Mouse (Mus musculus) CH12.LX (cell line): ENCODE results near the gene Ap2a1.

Source experiments
- CTCF ChIP-seq, 2 experiments: IDR thresholded peaks in 1 of 2; conservative IDR thresholded peaks in 1 of 2; 2 replicates each; pipeline ENCODE4 v1.5.1; 2011 to 2012; ENCODE audit warnings: low read depth in 2 of 2, low read length in 2 of 2, improper control_type of control experiment in 1 of 2, inconsistent platforms in 1 of 2, mild to moderate bottlenecking in 1 of 2, moderate library complexity in 1 of 2
- EP300 ChIP-seq: IDR thresholded peaks from 2 replicates; pipeline ENCODE4 v1.6.1; 2011; ENCODE audit warnings: low read length, improper control_type of control experiment
- JUN ChIP-seq: IDR thresholded peaks from 2 replicates; pipeline ENCODE4 v1.6.1; 2011; ENCODE audit warnings: low read depth, mild to moderate bottlenecking, low read length, improper control_type of control experiment, moderate library complexity; ENCODE audit not compliant: insufficient read depth
- MYC ChIP-seq: IDR thresholded peaks from 2 replicates; pipeline ENCODE4 v1.6.1; 2011; ENCODE audit warnings: low read depth, mild to moderate bottlenecking, improper control_type of control experiment, low read length
- POLR2A ChIP-seq: IDR thresholded peaks from 2 replicates; pipeline ENCODE4 v1.6.1; 2011; ENCODE audit warnings: low read depth, mild to moderate bottlenecking, improper control_type of control experiment, low read length
- TBP ChIP-seq: conservative IDR thresholded peaks from 2 replicates; pipeline ENCODE4 v1.6.1; 2011; ENCODE audit warnings: low read depth, low read length, improper control_type of control experiment
- TCF12 ChIP-seq: IDR thresholded peaks from 2 replicates; pipeline ENCODE4 v1.6.1; 2014; ENCODE audit warnings: low read depth, mild to moderate bottlenecking, inconsistent platforms, low read length, improper control_type of control experiment
- UBTF ChIP-seq: IDR thresholded peaks from 2 replicates; pipeline ENCODE4 v1.6.1; 2012; ENCODE audit warnings: low read depth, mild to moderate bottlenecking, inconsistent platforms, low read length, improper control_type of control experiment, moderate library complexity
- ZC3H11A ChIP-seq: IDR thresholded peaks from 2 replicates; pipeline ENCODE4 v1.6.1; 2012; ENCODE audit warnings: low read depth, mild to moderate bottlenecking, inconsistent platforms, low read length, improper control_type of control experiment
- ZNF384 ChIP-seq: IDR thresholded peaks from 2 replicates; pipeline ENCODE4 v1.6.1; 2012; ENCODE audit warnings: low read depth, low read length, improper control_type of control experiment, inconsistent platforms

DNA sequence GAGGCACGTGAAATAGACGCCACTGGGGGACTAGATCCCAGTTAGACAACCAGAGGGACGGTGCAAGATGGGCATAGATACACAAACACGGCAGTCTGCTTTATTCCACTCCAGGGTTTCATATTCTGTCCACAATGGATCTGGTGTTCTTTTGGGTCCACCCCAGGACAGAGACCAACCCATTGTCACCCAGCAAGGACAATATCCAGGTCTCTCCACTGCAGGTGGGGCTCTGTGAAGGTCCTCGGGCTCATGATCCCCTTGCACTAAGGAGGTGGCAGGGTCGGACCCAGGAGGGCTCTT, 45.8 kb upstream of the Ap2a1 start:
- TF ChIP-seq CTCF (conservative IDR thresholded peaks at IDR 0.05 in 1 of 2, IDR thresholded peaks at IDR 0.05 in 1 of 2; ENCODE audit: low read depth in 2 of 2, low read length in 2 of 2) (no peak; a peak in 1 of 4 replicates), POLR2A (no peak), ZC3H11A (no peak), MYC (no peak), UBTF (no peak), EP300 (no peak), JUN (no peak), TBP (no peak), TCF12 (no peak), ZNF384 (no peak)
